Mouse (Mus musculus): ENCODE data around the gene Ttc6.
A peak's percentile ranks its signal among the peaks of the same experiment; 100 is the strongest.

Gene Ttc6

GRCm38 (mm10) chr12:57662986-57663674, 99.2 kb downstream of the Ttc6 start:
- no peak for DNase-seq (ENCODE audit: low read depth, low spot score)

- DNase-seq (ENCODE audit: low read depth, low spot score) = no peak
These were observed 108.5 kb downstream of the Ttc6 start for GRCm38 (mm10) chr12:57672414-57672813.

GRCm38 (mm10) chr12:57684967-57685423, 121.1 kb downstream of the Ttc6 start:
- DNase-seq (ENCODE audit: low read depth, low spot score) = no peak

- no peak for DNase-seq (ENCODE audit: low read depth, low spot score)
These were observed 146.1 kb downstream of the Ttc6 start for GRCm38 (mm10) chr12:57709966-57710365.

GRCm38 (mm10) chr12:57764720-57765119, 200.8 kb downstream of the Ttc6 start:
- DNase-seq (ENCODE audit: low read depth, low spot score) = no peak

- DNase-seq (ENCODE audit: low read depth, low spot score) = no peak
These were observed 212.5 kb downstream of the Ttc6 start for GRCm38 (mm10) chr12:57776290-57776997.

- no peak for DNase-seq (ENCODE audit: low read depth, low spot score)
These were observed 218.0 kb downstream of the Ttc6 start for GRCm38 (mm10) chr12:57781926-57782325.

- peak; percentile 3 for DNase-seq (ENCODE audit: low read depth, low spot score)
These were observed 223.6 kb downstream of the Ttc6 start for GRCm38 (mm10) chr12:57787471-57787870.

Measured in retina, adult 2 months (tissue).